Mouse (Mus musculus): ENCODE data around the gene Gnaq. TPM values are rescaled to one million over a fixed set of nuclear protein-coding genes. Genes with fewer than 3 reads are reported as not detected.

The Gnaq gene
- total RNA-seq, 1 experiment = 17.8 TPM

- no peak overlapping the region for H3K9ac ChIP-seq (ENCODE audit: insufficient read depth, low read depth, low read length, poor library complexity, severe bottlenecking)
- in situ Hi-C loops (cut with MboI; ENCODE audit: low sequenced_read_pairs in 2 of 2, unreplicated experiment in 2 of 2) = no loop called here
- H3K27ac ChIP-seq (ENCODE audit: insufficient read depth, low read depth, low read length, poor library complexity, severe bottlenecking) = no peak overlapping the region
- no peaks in the 10 kb centered on the region for H3K9me3 ChIP-seq (ENCODE audit: control insufficient read depth, insufficient read depth, low read depth, low read length)
- no peak for DNase-seq (ENCODE audit: low read depth, low spot score)
- no peak overlapping the region for H3K4me3 ChIP-seq (ENCODE audit: insufficient read depth in 1 of 2, low read depth in 1 of 2, low read length in 2 of 2, poor library complexity in 1 of 2, severe bottlenecking in 1 of 2)
- H3K4me1 ChIP-seq (ENCODE audit: control insufficient read depth in 2 of 2, insufficient read depth in 2 of 2, low read length in 2 of 2, poor library complexity in 1 of 2) = no peaks in the 10 kb centered on the region
- no peaks in the 10 kb centered on the region for H3K36me3 ChIP-seq (ENCODE audit: control insufficient read depth, insufficient read depth, low read length, poor library complexity, severe bottlenecking)
- no peak for TF ChIP-seq ZNF384 (IDR thresholded peaks at IDR 0.05; ENCODE audit: low read depth, low read length)
- no peak for TF ChIP-seq MAFK (IDR thresholded peaks at IDR 0.05; ENCODE audit: insufficient read depth, low read depth, low read length)
- no peak for TF ChIP-seq HCFC1 (IDR thresholded peaks at IDR 0.05; ENCODE audit: borderline replicate concordance, insufficient read depth, low read length)
- no peak for TF ChIP-seq CHD2 (IDR thresholded peaks at IDR 0.05; ENCODE audit: low read depth, low read length)
- TF ChIP-seq ZC3H11A (IDR thresholded peaks at IDR 0.05; ENCODE audit: borderline replicate concordance, low read depth, low read length) = no peak
Observed at GRCm38 (mm10) chr19:16201356-16201755, 68.7 kb downstream of the Gnaq start.

DNA sequence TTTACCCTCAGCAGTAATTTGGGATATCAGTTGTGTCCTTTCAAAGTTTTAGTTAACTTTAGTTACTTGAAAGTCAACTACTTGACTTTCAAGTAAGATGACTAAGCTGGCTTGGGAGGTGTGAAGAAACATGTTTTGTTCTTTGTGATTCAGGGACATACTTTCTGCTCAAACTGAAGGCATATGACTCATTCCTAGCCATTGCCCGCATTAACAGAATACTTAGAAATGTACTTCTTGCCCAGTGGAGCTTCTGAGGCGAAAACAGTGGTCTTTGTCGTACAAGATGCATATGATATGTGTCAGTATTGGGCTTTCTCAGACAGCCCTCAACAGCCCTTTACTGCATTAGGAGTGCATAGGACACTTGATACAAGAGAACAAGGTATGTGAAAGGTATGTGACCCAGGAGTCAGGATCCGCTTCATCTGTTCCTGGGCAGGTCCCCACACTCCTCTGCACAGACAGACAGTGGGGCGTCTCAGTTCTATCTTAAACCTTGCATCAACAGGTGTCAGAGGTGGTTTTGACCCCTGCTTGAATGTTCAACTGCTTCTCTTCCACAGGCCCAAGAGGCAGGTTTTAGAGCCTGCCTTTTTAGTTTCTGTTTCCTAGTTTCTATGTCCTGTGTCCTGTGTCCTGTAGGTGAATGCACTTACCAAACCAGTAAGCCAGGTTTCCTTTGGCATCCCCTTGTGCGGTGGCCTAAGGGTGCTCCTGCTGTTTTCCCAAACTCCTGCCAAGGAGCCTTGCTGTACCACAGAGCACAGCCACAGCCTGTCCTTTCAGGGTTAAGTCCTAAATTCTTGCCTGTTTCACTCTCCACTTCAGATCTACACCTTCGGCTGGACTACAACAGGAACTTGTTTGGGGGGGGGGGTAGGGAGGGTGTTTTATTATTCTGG, 72.4 kb downstream of the Gnaq start:
- Histone ChIP-seq H3K27ac (ENCODE audit: insufficient read depth, low read depth, low read length, poor library complexity, severe bottlenecking) (no peak overlapping the region), H3K9ac (ENCODE audit: insufficient read depth, low read depth, low read length, poor library complexity, severe bottlenecking) (no peak overlapping the region), H3K9me3 (ENCODE audit: control insufficient read depth, insufficient read depth, low read depth, low read length) (no peaks in the 10 kb centered on the region), H3K36me3 (ENCODE audit: control insufficient read depth, insufficient read depth, low read length, poor library complexity, severe bottlenecking) (no peaks in the 10 kb centered on the region), H3K4me3 (ENCODE audit: insufficient read depth in 1 of 2, low read depth in 1 of 2, low read length in 2 of 2, poor library complexity in 1 of 2, severe bottlenecking in 1 of 2) (no peak overlapping the region), H3K4me1 (ENCODE audit: control insufficient read depth in 2 of 2, insufficient read depth in 2 of 2, low read length in 2 of 2, poor library complexity in 1 of 2) (no peaks in the 10 kb centered on the region)
- no peak for DNase-seq (ENCODE audit: low read depth, low spot score)
- TF ChIP-seq MAFK (IDR thresholded peaks at IDR 0.05; ENCODE audit: insufficient read depth, low read depth, low read length) (no peak), HCFC1 (IDR thresholded peaks at IDR 0.05; ENCODE audit: borderline replicate concordance, insufficient read depth, low read length) (no peak), CHD2 (IDR thresholded peaks at IDR 0.05; ENCODE audit: low read depth, low read length) (no peak), ZC3H11A (IDR thresholded peaks at IDR 0.05; ENCODE audit: borderline replicate concordance, low read depth, low read length) (no peak), ZNF384 (IDR thresholded peaks at IDR 0.05; ENCODE audit: low read depth, low read length) (no peak)
- in situ Hi-C loops (cut with MboI; ENCODE audit: low sequenced_read_pairs in 2 of 2, unreplicated experiment in 2 of 2) = no loop called here

DNA sequence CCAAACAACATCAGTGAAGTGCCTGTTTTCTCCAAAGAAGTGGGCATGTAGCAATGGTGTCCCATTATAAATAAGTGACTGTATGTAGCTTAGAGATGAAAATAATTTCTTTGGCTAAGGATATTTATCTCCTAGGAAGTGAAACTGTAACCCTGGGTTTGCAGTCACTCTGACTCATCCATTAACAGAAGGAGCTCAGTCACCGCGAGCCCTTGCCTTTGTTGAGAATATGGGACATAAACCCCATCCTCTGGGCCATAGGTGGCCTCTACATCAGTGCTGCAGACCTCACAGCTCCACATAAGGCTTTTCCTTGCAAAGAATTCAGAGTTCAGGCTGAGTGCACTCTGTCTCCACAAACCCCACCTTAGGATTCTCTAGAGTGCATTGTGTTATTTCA, 77.0 kb downstream of the Gnaq start:
- no peak for DNase-seq (ENCODE audit: low read depth, low spot score)
- no peak for TF ChIP-seq ZNF384 (IDR thresholded peaks at IDR 0.05; ENCODE audit: low read depth, low read length)
- no peak for TF ChIP-seq ZC3H11A (IDR thresholded peaks at IDR 0.05; ENCODE audit: borderline replicate concordance, low read depth, low read length)
- TF ChIP-seq CHD2 (IDR thresholded peaks at IDR 0.05; ENCODE audit: low read depth, low read length) = no peak
- no peak for TF ChIP-seq HCFC1 (IDR thresholded peaks at IDR 0.05; ENCODE audit: borderline replicate concordance, insufficient read depth, low read length)
- no peak for TF ChIP-seq MAFK (IDR thresholded peaks at IDR 0.05; ENCODE audit: insufficient read depth, low read depth, low read length)
- H3K36me3 ChIP-seq (ENCODE audit: control insufficient read depth, insufficient read depth, low read length, poor library complexity, severe bottlenecking) = no peaks in the 10 kb centered on the region
- H3K4me1 ChIP-seq (ENCODE audit: control insufficient read depth in 2 of 2, insufficient read depth in 2 of 2, low read length in 2 of 2, poor library complexity in 1 of 2) = no peaks in the 10 kb centered on the region
- no peaks in the 10 kb centered on the region for H3K9me3 ChIP-seq (ENCODE audit: control insufficient read depth, insufficient read depth, low read depth, low read length)
- H3K27ac ChIP-seq (ENCODE audit: insufficient read depth, low read depth, low read length, poor library complexity, severe bottlenecking) = no peak overlapping the region
- H3K4me3 ChIP-seq (ENCODE audit: insufficient read depth in 1 of 2, low read depth in 1 of 2, low read length in 2 of 2, poor library complexity in 1 of 2, severe bottlenecking in 1 of 2) = no peak overlapping the region
- no peak overlapping the region for H3K9ac ChIP-seq (ENCODE audit: insufficient read depth, low read depth, low read length, poor library complexity, severe bottlenecking)
- in situ Hi-C loops (cut with MboI; ENCODE audit: low sequenced_read_pairs in 2 of 2, unreplicated experiment in 2 of 2) = no loop called here

DNA sequence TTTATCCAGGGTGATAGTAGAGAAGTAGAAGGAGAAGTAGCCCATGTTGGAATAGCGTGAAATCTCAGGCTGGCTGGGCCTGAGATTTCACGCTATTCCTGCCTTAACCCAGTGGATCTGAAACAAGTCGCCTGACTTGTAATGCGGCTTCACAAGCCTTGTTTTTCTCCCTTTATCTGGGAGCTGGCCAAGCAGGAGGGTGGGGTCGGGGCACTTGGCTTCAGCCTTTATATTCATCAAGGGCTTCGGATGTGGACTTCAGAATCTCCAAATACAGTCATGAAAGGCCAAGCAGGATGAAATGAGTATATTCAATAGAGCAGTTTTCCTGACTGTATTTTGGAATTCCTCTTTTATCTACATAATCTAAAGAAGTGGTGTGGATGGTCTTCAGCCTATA, 82.3 kb downstream of the Gnaq start:
- Histone ChIP-seq H3K9me3 (ENCODE audit: control insufficient read depth, insufficient read depth, low read depth, low read length) (no peaks in the 10 kb centered on the region), H3K4me1 (ENCODE audit: control insufficient read depth in 2 of 2, insufficient read depth in 2 of 2, low read length in 2 of 2, poor library complexity in 1 of 2) (no peaks in the 10 kb centered on the region), H3K9ac (ENCODE audit: insufficient read depth, low read depth, low read length, poor library complexity, severe bottlenecking) (no peak overlapping the region), H3K4me3 (ENCODE audit: insufficient read depth in 1 of 2, low read depth in 1 of 2, low read length in 2 of 2, poor library complexity in 1 of 2, severe bottlenecking in 1 of 2) (no peak overlapping the region), H3K27ac (ENCODE audit: insufficient read depth, low read depth, low read length, poor library complexity, severe bottlenecking) (no peak overlapping the region), H3K36me3 (ENCODE audit: control insufficient read depth, insufficient read depth, low read length, poor library complexity, severe bottlenecking) (no peaks in the 10 kb centered on the region)
- no peak for DNase-seq (ENCODE audit: low read depth, low spot score)
- in situ Hi-C loops (cut with MboI; ENCODE audit: low sequenced_read_pairs in 2 of 2, unreplicated experiment in 2 of 2) = no loop called here
- TF ChIP-seq MAFK (IDR thresholded peaks at IDR 0.05; ENCODE audit: insufficient read depth, low read depth, low read length) (no peak), ZNF384 (IDR thresholded peaks at IDR 0.05; ENCODE audit: low read depth, low read length) (no peak), HCFC1 (IDR thresholded peaks at IDR 0.05; ENCODE audit: borderline replicate concordance, insufficient read depth, low read length) (no peak), CHD2 (IDR thresholded peaks at IDR 0.05; ENCODE audit: low read depth, low read length) (no peak), ZC3H11A (IDR thresholded peaks at IDR 0.05; ENCODE audit: borderline replicate concordance, low read depth, low read length) (no peak)

Data from ES-E14 (cell line).